Mouse (Mus musculus) urinary bladder, postnatal 36 days (tissue): ENCODE results near the gene Tmem119.
"Not testable (repeated sequence)": the region's sequence is repeated elsewhere in the genome, so short reads cannot be mapped to it uniquely, and the experiment has no call there.

Source experiments
- DNase-seq, 2 experiments: peaks; one replicate each; pipeline ENCODE4 v3.0.0; 2022; ENCODE audit warnings: low spot score in 2 of 2, mixed read lengths in 1 of 2

Tmem119 gene

DNA sequence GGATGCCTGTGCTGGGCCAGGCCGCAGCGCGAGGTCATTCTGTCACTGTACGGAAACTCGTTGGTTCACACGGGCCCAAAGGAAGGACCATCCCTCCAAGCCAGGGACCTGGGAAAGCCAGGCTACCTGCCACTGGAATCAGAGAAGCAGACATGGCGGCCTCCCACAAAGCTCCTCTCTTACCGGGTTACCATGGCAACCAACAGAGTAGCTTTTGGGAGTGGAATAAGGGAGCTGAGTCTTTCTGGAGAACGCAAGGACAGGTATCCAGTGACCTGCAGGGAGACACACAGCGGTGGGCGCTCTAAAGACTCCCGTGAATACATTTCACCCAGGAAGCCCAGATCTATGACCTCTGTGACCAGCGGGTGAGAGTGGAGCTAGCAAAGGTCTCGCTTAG, 18.3 kb upstream of the Tmem119 start:
- no peak for DNase-seq

DNA sequence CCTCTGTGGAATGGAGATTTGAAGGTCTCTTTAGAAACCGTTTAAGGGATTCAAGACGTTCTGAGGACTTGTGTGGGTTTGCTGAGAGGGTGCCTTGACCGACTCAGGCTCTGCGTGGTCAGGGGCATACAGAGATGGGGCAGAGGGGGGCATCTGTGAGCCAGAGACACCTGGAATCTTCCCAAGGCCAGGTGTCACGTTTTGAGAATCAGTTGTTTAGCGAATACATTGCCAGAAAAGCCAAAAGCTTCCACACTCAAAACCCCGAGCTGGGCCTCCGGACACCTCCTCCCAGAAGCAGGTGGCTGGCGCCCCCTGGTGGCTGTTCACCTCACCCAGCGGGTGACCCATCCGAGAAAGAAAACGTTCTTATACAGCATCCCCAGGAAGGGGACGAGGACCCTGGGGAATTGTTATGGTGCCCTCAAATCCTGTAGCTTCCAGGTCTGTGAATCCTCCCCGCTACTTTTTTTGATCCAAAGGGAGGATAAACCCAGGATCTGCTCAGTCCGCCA, 15.4 kb upstream of the Tmem119 start:
- peak; percentile 12 to 64 for DNase-seq

DNA sequence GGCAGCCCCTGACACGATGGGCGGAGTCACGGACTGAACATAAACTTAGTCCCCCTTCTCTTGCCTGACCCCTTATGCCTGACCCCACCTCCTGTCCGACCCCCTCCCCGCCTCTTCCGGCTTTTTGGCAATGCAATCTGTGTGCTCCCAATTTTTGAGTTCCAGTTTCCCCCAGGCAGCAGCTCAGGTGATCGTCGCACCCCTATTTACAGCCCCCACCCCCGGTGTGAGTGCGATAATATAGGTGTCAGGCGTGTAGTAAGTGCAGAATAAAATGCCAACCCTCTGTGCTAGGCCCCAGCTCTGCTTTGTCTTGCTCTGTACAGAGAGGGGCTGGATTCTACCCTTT, 14.7 kb upstream of the Tmem119 start:
- DNase-seq = no peak

DNA sequence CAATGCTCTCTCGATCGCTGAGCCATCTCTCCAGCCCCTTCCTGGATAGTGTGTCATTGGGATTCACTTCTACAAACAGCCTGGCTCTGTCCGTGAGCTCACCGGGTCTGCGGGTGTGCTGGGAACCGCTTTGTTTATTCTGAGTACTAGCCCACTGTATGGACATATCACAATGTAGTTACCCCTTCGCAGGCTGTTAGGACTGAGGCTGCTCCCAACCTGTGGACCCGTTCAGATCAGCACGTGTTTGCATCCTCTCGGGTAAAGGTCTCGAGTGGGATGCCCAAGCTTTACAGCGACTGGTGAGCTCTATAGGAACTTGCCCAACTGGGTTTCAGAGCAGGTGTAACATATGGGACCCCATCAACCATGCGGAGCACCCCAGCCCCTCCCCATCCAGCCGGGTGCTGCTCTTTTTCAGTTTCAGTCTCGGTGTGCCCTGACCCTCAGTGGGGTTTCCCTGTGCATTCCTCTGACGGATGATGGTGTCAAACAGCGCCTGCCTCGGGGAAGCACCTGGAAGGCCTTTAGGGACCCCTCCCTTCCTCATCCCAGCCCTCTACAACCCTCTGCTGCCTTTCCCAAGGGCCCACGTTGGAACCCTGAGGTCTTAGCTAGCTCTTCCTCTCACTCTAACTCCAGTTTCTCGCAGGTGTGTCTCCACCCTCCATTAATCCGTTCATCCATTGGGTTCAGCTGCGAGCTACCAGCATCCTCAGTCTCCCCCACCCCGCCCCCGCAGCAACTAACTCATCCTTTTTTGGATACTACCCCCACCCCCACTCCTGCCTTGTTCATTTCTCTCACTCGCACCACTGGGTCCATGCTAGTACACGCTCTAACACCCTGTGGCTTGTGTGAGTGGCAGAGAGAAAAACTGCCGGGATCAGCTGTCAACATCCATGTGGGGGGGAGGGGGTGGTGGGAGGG, 14.1 kb upstream of the Tmem119 start:
- no peak for DNase-seq

DNA sequence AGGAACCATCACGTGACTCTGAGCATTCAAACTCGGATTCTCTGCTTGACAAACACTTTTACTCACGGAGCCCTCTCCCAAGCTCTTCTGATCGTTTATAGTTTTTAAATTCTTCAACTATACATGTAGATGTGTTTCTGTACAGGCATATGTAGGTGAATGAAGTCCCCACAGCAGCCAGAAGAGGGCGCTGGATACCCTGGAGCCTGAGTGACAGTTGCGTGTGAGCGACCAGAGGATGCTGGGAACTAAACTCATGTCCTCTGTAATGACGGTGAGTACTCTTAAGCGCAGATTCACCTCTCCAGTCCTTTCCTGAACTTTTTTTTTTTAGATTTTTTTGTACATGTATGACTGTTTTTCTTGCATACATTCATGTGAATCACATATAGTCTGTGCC, 13.3 kb upstream of the Tmem119 start:
- no peak for DNase-seq

DNA sequence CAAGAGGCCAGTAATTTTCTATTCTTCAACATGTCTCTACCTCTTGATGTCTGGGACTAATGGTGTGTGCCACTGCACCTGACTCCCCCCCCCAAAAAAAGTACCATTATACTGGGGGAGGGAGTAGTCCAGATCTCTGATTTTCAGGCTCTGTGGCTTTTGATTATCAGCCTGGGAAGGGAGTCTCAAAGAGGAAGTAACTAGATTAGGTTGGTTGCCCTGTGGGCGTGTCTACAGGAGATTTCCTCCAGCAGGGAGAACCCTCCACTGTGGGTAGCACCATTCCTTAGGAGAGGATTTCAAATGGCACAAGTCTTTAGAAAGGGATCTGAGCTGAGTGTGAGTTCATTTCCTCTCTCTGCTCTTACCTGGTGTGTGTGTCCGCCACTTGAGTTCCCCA, 12.3 kb upstream of the Tmem119 start:
- no peak for DNase-seq

DNA sequence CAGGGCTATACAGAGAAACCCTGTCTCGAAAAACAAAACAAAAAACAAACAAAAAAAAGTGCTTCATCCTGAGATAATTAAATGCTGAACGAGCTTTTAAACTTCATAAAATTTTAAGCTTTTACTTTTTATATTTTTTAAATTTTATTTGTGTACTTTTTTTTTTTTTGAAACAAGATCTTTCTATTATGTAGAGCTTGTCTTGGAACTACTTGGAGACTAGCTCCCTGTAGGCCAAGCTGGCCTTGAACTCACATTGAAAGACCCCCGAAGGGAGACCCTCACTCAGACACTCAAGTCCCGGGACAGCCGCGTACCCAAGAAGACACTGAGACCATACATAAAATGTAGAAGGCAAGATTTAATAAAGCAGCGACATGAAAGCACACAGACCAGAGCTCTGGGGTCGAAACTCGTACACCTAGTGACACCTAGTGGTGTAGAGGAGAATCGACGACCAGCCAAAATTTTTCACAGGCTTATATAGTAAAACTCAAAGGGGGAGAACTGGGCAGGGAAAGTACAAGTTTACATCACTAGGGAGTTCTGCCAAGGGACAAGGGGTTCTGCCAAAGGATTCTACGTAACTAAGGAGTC, 11.6 kb upstream of the Tmem119 start:
- DNase-seq = not testable (repeated sequence)

DNA sequence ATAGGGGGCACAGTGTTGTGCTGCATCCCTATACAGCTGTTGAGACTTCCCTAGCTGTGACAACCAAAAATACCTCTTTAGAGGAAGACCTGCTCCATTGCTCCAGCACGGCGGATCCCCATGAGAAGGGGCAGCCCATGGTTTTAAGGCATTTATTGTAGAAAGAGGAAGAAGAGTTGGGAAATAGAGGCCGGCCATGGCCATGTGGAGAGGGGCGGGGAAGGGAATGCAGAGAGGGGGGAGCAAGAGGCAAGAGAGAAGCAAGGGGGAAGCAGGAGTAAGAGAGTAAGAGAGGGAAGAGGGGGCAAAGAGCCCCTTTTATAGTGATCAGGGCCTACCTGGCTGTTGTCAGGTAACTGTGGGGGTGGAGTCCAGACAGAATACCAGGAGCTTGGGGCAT, 9.8 kb upstream of the Tmem119 start:
- DNase-seq = no peak

DNA sequence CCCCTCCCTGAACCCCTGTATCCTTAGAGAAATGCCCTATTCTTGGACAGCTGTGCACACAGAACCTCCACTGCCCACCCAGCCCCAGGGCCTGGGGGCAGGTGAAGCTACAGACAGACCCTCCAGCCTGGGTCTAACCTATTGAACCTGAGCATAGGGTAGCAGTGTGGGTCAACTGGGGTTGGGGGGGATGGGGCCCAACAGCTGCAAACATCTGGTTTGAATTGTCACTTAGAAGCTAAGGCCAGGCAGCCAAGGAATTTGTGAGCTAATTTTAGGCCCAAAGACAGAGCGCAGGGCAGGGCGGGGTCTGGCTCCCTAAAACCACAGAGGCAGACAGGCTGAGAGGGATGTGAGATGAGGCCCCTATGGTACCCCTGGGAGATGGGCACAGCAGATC, 7.9 kb upstream of the Tmem119 start:
- DNase-seq = no peak

DNA sequence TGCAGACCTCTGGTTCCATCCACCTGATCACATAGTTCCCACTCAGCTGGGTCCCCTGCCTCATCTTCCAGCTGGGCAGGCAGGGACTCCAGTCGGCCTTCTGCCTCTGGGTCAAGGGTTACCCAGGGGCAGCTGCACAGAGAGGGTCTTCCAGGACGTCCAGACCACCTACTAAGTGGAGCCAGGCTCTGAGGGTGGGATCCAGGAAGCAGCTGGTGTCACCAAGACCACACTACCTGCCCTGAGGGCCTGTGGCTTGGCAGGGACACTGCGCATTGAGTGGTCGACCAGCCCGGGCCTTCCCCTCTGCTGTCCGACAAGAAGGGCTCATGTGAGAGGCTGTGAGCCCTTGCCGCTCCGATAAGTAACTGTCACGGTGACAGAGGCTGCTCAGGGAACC, 7.4 kb upstream of the Tmem119 start:
- no peak for DNase-seq

DNA sequence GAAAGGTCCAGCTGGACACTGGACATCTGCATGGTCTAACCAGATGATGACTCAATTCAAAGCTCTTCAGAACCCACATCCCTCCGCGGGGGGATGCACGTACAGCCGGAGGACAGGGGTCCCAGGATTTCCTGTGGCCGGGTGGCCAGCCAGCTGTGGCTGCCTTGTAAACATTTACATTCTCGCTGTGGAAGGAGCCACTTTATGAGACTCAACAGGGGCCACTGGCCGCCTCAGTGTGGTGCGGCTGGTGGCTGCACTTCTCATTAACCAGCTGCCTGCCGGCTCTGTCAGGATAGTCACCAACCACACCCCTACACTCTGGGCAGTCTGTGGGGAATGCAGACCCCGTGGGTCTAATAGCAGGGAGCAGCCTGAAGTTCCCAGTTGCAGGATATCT, 6.1 kb upstream of the Tmem119 start:
- no peak for DNase-seq

DNA sequence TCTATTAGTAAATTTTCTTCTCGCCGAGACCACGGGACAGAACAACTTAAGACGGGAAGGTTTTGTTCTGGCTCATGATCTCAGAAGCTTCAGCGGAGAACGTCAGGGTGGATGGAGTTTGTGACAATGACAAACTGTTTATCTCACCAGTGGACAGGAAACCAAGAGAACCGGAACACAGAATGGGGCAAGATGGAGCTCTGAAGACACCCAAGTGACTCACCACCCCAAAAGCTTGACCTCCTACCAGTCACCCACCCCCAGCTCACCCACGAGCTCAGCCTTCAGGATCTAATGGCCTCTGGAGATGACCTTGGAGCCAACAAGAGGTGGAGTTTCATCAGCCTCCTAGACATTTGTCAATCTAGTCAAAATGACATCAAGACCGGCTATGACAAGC, 5.0 kb upstream of the Tmem119 start:
- DNase-seq = no peak

DNA sequence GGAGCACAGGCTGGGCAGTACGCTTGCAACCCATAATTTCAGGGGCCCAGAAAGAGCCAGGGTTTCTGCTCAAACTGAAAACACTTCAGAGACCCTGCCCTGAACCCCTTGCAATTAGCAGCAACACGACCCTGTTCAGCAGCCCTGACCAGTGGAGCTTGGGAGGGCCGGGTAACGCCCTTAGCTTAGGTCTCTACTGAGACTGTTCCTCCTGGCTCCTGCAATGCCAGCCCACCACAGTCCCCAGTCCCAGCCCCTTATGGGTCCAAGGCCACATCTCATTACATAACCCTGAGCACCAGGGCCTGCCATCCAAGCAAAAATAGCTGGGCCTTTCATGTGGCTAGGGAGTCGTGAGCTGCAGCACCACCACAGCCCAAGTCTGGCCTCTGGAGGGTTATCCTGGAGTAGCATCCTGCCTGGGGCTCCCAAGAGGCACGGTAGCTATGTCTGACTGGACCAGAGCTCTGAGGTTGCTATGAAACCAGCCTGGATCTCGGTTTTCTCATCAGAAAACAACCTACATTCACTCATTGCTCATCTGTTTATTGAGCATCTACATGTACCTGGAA, 4.2 kb upstream of the Tmem119 start:
- DNase-seq = no peak

DNA sequence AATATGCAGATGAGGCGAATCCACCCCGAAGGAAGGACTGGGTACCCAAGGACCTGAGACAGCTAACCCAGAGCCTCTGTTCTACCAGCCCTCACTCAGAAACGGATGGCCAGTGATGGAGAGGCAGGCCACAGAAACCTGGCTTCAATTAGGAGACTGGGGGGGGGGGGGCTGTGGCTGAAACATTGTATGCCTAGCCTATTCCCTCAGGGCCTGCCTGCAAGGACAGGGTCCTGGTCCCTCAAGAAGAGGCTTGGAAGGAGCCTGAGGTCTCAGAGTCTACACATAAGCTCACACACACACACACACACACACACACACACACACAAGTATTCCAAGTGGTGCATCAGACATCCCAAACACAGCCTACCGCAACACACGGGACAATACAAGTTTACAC, 625 bp downstream of the Tmem119 start:
- DNase-seq = no peak

DNA sequence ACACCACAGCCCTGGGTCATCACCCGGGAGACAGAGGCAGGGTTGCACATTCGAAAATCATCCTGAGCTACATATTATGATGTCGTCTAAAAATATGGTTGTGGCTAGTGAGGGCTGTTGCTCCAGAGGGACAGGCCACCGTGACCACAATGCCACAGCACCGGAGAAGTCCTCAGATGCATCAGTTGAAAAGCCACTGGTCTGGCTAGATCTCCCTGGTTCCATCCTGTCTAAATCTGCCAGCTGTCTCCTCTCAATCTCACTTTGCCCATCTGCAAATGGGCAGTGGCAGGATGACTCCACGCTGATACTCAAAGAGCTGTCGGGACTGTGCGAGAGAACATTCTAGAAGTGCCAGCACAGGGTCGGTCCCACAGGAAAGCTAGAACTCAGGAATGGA, 1.8 kb downstream of the Tmem119 start:
- no peak for DNase-seq

DNA sequence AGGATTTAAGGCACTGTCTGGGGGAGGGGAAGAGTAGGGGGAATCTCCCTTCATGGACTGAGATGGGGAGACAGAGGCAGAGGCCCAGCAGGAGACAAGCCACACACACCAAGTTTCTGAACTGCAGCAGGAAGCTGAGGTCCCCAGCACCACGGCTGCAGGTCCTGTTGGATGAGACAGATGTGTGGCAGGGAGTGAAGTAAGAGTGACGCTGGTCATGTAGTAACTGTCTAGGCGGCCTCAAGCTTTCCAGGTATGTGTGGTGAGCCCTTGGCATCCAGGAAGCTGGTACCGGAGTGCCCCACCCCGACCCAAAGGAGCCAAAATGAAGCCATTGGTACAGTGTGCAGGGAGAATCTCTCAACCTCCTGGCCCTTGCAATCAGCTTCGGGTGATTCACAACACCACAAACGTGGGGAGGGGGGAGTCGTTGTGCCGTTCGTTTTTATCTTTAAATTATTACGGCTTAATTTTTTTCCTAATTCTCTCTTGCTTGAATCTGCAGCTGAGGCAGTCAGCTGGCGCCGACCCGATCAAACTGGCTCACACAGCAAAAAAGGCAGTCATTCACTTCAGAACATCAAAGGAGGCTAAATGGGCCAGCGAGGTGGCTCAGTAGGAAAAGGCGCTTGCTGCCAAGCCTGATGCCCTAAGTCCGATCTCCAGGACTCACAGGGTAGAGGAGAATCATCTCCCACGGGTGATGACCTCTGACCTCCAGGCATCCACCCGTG, 3.0 kb downstream of the Tmem119 start:
- no peak for DNase-seq

DNA sequence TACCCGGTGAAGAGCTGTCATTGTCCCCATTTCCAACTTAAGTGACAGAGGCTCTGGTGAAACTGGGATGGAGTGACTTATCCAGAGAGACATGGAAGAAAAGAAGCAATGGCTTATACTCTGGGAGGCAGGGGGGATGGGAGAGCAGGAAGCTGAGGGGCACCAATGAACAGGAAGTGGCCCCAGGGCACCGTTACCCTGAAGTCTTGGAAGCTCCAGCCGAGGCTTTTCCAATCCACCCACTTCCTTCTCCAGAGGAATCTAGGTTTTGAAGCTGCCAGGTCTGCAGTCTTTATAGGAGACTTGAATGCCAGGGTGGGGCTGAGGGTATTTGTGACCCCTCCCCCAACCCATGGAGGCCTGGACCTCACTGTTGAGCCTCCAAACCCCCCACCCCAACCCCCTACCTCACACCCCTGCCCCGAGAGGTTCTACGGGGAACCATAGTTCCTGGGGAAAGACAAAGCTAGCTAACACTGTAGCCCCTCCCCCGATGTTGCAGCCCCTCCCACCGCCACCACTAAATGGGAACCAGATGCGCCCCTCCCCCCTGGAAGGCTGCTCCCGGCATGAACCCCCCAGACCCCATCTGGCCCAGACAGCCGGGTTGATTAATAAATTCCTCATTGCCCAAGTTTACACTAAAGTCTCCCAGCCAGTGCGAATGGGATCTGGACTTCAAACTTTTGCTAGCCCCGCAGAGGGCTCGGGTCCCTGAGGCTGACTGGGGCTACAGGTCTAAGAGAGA, 3.7 kb downstream of the Tmem119 start:
- no peak for DNase-seq

DNA sequence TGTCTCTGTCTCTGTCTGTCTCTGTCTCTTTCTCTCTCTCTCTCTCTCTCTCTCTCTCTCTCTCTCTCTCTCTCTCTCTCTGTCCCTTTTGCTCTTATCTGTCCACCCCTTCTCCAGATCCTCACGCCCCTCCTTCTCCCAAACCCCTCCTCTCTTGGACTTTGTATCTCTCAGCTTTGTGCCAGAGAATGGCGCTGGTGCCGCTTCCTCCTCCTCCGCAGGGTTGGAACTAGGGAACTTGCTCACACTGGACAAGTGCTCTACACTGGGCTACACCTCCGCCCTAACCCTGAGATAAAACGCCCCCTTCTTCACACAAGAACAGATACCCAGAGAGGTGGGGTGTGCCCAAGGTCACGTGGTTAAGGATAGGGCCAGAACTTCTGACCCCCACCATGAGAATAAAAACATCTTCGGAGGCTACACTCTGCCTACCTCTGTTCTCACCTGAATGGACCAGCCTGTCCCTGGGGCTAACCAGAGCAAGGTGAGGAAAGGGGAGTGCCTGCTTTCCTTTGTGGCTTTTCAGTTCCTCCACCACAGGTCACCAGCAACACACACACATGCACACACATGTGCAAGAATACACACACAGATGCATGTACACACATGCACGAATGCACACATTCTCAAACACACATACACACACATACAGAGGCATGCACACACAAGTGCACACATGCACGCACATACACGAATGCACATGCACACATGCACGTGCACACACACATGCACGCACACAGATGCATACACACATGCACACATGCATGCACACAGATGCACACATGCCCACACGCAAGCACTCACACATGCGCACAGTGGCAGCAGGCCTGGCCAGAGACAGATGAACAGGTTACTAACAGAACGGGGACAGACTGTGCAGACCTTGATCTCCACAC, 8.9 kb downstream of the Tmem119 start:
- no peak for DNase-seq

DNA sequence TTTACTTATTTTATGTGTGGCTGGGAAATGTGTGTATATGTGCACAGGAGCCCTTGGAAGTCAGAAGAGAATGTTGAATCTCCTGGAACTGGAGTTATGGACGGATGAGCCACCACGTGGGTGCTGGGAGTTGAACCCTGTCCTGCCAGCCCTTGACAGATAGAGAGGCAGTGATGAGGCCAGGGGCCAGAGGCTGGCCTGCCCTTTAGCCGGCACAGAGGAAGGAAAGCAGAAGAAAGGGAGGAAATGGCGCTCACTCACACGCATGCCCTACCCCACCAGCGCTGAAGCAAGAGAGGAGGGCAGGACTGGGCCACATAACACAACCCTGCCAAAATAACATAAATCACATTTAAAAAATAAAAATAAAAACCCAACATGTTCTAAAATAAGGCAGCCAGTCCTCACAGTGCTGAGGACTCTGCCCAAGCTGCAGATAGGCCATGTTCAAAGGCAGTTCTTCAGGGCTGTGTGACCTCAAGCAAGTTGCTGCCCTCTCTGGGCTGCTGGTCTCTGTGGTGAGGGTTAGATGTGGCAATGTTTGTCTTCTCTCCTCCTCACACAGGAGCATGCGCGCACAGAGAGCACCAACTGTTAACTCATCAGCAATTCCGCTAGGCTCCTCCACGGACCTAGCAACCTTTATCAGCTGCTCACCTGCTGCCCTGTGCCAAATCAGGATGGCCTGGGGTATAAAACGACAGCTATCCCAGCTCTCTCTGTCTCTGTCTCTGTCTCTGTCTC, 9.7 kb downstream of the Tmem119 start:
- no peak for DNase-seq
